Mouse (Mus musculus): Measurements from ENCODE around the gene Spata13.

DNA sequence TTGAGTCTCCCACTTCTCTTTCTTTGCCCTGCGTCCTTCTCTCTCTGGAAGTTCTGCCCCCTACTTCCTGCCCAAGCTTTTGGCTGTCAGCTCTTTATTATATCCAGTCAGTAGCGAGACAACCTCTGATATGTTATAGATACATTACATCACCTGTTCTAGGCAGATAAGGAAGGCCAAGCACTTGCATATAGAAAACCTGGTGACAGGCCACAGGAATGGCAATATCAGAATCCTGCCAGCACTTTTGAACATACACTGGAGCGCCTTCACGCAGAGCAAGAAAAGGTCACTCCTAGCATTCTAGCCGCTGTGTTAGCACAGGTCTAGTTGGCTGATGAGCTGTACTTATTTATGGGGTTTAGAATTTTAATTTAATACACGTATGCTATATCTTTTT lies 70.7 kb downstream of the Spata13 start:
- TF ChIP-seq POLR2A (IDR thresholded peaks at IDR 0.05; ENCODE audit: control insufficient read depth, low read depth, low read length), result no peak
- no peak for TF ChIP-seq CTCF (IDR thresholded peaks at IDR 0.05; ENCODE audit: control insufficient read depth, insufficient read depth, insufficient replicate concordance, low read depth, low read length)
